Mouse (Mus musculus) hindbrain, postnatal 0 days (tissue): ENCODE data around the gene Ttll10. TPM values are rescaled to one million over a fixed set of nuclear protein-coding genes. Genes with fewer than 3 reads are reported as not detected.
A peak's percentile ranks its signal among the peaks of the same experiment; 100 is the strongest.

Experiments
- ATAC-seq: fragments of 200-750 bp; cut with Nextera tagmentation; 2 replicates; pipeline ENCODE4 v1.8.0; 2017; ENCODE audit warnings: mild to moderate bottlenecking, moderate TSS enrichment, moderate library complexity
- DNase-seq: peaks from one replicate; pipeline ENCODE4 v3.0.0-alpha.2; 2015; ENCODE audit warnings: low spot score
- H3K27ac ChIP-seq: fragments of 300-500 bp; sonication (generic); 2 replicates; pipeline ENCODE4 v1.5.1; 2014; ENCODE audit warnings: mild to moderate bottlenecking
- H3K27me3 ChIP-seq: fragments of 300-500 bp; sonication (generic); 2 replicates; pipeline ENCODE4 v1.6.1; 2014; ENCODE audit warnings: low read length, mixed read lengths; ENCODE audit not compliant: insufficient read depth
- H3K36me3 ChIP-seq: fragments of 300-500 bp; sonication (generic); 2 replicates; pipeline ENCODE4 v1.6.1; 2014; ENCODE audit warnings: low read length, mixed read lengths; ENCODE audit not compliant: insufficient read depth
- H3K4me1 ChIP-seq: fragments of 300-500 bp; sonication (generic); 2 replicates; pipeline ENCODE4 v1.6.1; 2014; ENCODE audit warnings: antibody characterized with exemption, low read length, mixed read lengths; ENCODE audit not compliant: insufficient read depth
- H3K4me2 ChIP-seq: fragments of 300-500 bp; sonication (generic); 2 replicates; pipeline ENCODE4 v1.6.1; 2014; ENCODE audit warnings: low read depth, mild to moderate bottlenecking, low read length, moderate library complexity, mixed read lengths
- H3K4me3 ChIP-seq: fragments of 300-500 bp; sonication (generic); 2 replicates; pipeline ENCODE4 v1.5.1; 2014; ENCODE audit warnings: low read length
- H3K9ac ChIP-seq: fragments of 300-500 bp; sonication (generic); replicated peaks from 2 replicates; pipeline ENCODE4 v1.6.1; 2014; ENCODE audit warnings: mild to moderate bottlenecking, low read length, moderate library complexity, mixed read lengths
- H3K9me3 ChIP-seq: fragments of 300-500 bp; sonication (generic); 2 replicates; pipeline ENCODE4 v1.6.1; 2016; ENCODE audit warnings: low read length, mixed read lengths
- CTCF ChIP-seq: IDR thresholded peaks from 2 replicates; pipeline ENCODE4 v1.5.1; 2016; ENCODE audit warnings: antibody characterized with exemption, control low read depth, low read depth
- WGBS: fragments of 180-500 bp; shearing (Covaris S2); extraction: QIAGEN DNeasy Blood & Tissue Kit; methylation state at CpG from one replicate; pipeline ENCODE4 v1.1.7; 2014; 5-methylcytosine and 5-hydroxymethylcytosine counted together
- microRNA counts: library from miRNA; unstranded; fragments of <30 nt; microRNA quantifications from one replicate; lab custom pipeline; 2015
- microRNA-seq, 2 experiments: library from miRNA; unstranded; fragments of <30 nt; microRNA quantifications; one replicate each; pipeline ENCODE4; 2016
- polyA plus RNA-seq: library from polyadenylated mRNA; unstranded; fragments of >200 nt; fragmentation: Nextera tagmentation; extraction: Ambion mirVana; gene quantifications from 2 replicates; pipeline ENCODE4 v1.2.1, GENCODE M21; 2015
- total RNA-seq: library from RNA; depleted of rRNA; stranded (reverse); fragments of >200 nt; gene quantifications from 2 replicates; pipeline ENCODE4 v1.2.3, GENCODE M21; 2014; rRNA removed

Gene Ttll10
- total and polyA plus RNA-seq, 2 experiments from 2014 or later: 0.08 to 0.26 TPM

- ATAC-seq (peak; percentile 91), DNase-seq (peak; percentile 94)
- Histone ChIP-seq H3K36me3 (peaks cover 12% of the 10 kb centered on the region), H3K4me2 (peak within 1 kb of the TSS; percentile 88), H3K4me1 (peaks cover 9% of the 10 kb centered on the region), H3K27ac (peak within 1 kb of the TSS; percentile 98), H3K9me3 (no peaks in the 10 kb centered on the region), H3K4me3 (peak within 1 kb of the TSS; percentile 82), H3K27me3 (no peaks in the 10 kb centered on the region), H3K9ac (peak within 1 kb of the TSS; percentile 68)
- 1% methylated on average over 99 of the region's 99 CpGs for WGBS
- peak; percentile 37; the same call in 1 of the 2 replicates for TF ChIP-seq CTCF
Measured at GRCm38 (mm10) chr4:155992241-155992905, 66.8 kb downstream of the Ttll10 start, which contains the start of the genes B3galt6 and Sdf4. TSS of gene B3galt6 (minus strand) at chr4:155992649. TSS of gene Sdf4 (plus strand) at chr4:155992872.

- ATAC-seq (no peak), DNase-seq (no peak)
- TF ChIP-seq CTCF: 0 out of 2 replicates have a peak, but pooled peaks have one; percentile 9
- no peaks in the 10 kb centered on the region for H3K9me3 ChIP-seq
- peaks cover 9% of the 10 kb centered on the region for H3K4me1 ChIP-seq
- peak overlapping the region; percentile 82 for H3K4me3 ChIP-seq
- H3K4me2 ChIP-seq: peak overlapping the region; percentile 88
- 22% methylated on average over 37 of the region's 37 CpGs for WGBS
- peak overlapping the region; percentile 68 for H3K9ac ChIP-seq
- peak overlapping the region; percentile 98 for H3K27ac ChIP-seq
- H3K27me3 ChIP-seq: no peaks in the 10 kb centered on the region
- H3K36me3 ChIP-seq: peaks cover 10% of the 10 kb centered on the region
Measured at GRCm38 (mm10) chr4:155991908-155992230, 67.3 kb downstream of the Ttll10 start.

- Histone ChIP-seq H3K27ac (peak overlapping the region; percentile 98), H3K9me3 (no peaks in the 10 kb centered on the region), H3K4me1 (peaks cover 9% of the 10 kb centered on the region), H3K4me2 (peak overlapping the region; percentile 88), H3K27me3 (no peaks in the 10 kb centered on the region), H3K9ac (peak overlapping the region; percentile 68), H3K4me3 (peak overlapping the region; percentile 82), H3K36me3 (peaks cover 5% of the 10 kb centered on the region)
- TF ChIP-seq CTCF: no peak; the same call in 1 of the 2 replicates
- WGBS: 86% methylated on average over 22 of the region's 22 CpGs
- DNase-seq: peak; percentile 8
- ATAC-seq: no peak
Measured at GRCm38 (mm10) chr4:155991211-155991907, 67.9 kb downstream of the Ttll10 start.

MicroRNAs within 50 kb of the gene (microRNA counts, 519-probe panel; counts per million panel counts)
- microRNA mmu-miR-200a (lab: Ali Mortazavi, UCI): not detected
- 1,861 counts per million, percentile 25 among the panel's probes with 10 or more counts for microRNA mmu-miR-200b (lab: Ali Mortazavi, UCI)
- microRNA mmu-miR-429 (lab: Ali Mortazavi, UCI): not detected

Small RNA genes lying within 50 kb of the gene (microRNA-seq; reads per million reads assigned to microRNA genes)
- 6.1 to 7.9 reads per million in 2 experiments for gene Mir200a
- 31.8 to 39.8 reads per million in 2 experiments for gene Mir200b
- gene Mir429: 99.8 to 100 reads per million in 2 experiments

Other genes with a start within 250 kb of the Ttll10 start
- gene Ccnl2, start 246.9 kb downstream of the Ttll10 start, total RNA-seq: 57.6 and 80.2 TPM in 2 replicates
- 82.6 and 90.6 TPM in 2 replicates for gene Ccnl2, start 246.9 kb downstream of the Ttll10 start, polyA plus RNA-seq
- 110 and 143 TPM in 2 replicates for gene Aurkaip1, start 228.1 kb downstream of the Ttll10 start, total RNA-seq
- 162 and 175 TPM in 2 replicates for gene Aurkaip1, start 228.1 kb downstream of the Ttll10 start, polyA plus RNA-seq
- gene Mxra8, start 219.7 kb downstream of the Ttll10 start, total RNA-seq: 45.8 and 58.9 TPM in 2 replicates
- gene Mxra8, start 219.7 kb downstream of the Ttll10 start, polyA plus RNA-seq: 39.4 and 41.6 TPM in 2 replicates
- 141 and 166 TPM in 2 replicates for gene Dvl1, start 212.0 kb downstream of the Ttll10 start, total RNA-seq
- 16.0 and 16.4 TPM in 2 replicates for gene Dvl1, start 212.0 kb downstream of the Ttll10 start, polyA plus RNA-seq
- gene Tas1r3, start 196.1 kb downstream of the Ttll10 start, total RNA-seq: 0.04 and 1.5 TPM in 2 replicates
- 0.13 and 0.23 TPM in 2 replicates for gene Tas1r3, start 196.1 kb downstream of the Ttll10 start, polyA plus RNA-seq
- gene Cptp, start 190.0 kb downstream of the Ttll10 start, total RNA-seq: 31.3 and 41.8 TPM in 2 replicates
- 26.8 and 27.9 TPM in 2 replicates for gene Cptp, start 190.0 kb downstream of the Ttll10 start, polyA plus RNA-seq
- gene Ints11, start 189.9 kb downstream of the Ttll10 start, total RNA-seq: 51.3 and 52.1 TPM in 2 replicates
- 49.9 and 52.4 TPM in 2 replicates for gene Ints11, start 189.9 kb downstream of the Ttll10 start, polyA plus RNA-seq
- 73.6 and 109 TPM in 2 replicates for gene Pusl1, start 167.6 kb downstream of the Ttll10 start, total RNA-seq
- gene Pusl1, start 167.6 kb downstream of the Ttll10 start, polyA plus RNA-seq: 58.8 and 59.6 TPM in 2 replicates
- gene Acap3, start 167.6 kb downstream of the Ttll10 start, total RNA-seq: 69.5 and 93.5 TPM in 2 replicates
- 52.2 and 56.4 TPM in 2 replicates for gene Acap3, start 167.6 kb downstream of the Ttll10 start, polyA plus RNA-seq
- gene Ube2j2, start 115.6 kb downstream of the Ttll10 start, total RNA-seq: 47.5 and 50.8 TPM in 2 replicates
- 119 and 126 TPM in 2 replicates for gene Ube2j2, start 115.6 kb downstream of the Ttll10 start, polyA plus RNA-seq
- gene C1qtnf12, start 97.1 kb downstream of the Ttll10 start, total RNA-seq: 26.6 and 35.2 TPM in 2 replicates
- gene C1qtnf12, start 97.1 kb downstream of the Ttll10 start, polyA plus RNA-seq: 21.8 and 22.8 TPM in 2 replicates
- gene B3galt6, start 66.8 kb downstream of the Ttll10 start, total RNA-seq: 48.8 and 56.8 TPM in 2 replicates
- gene B3galt6, start 66.8 kb downstream of the Ttll10 start, polyA plus RNA-seq: 26.1 and 26.2 TPM in 2 replicates
- 100 and 121 TPM in 2 replicates for gene Sdf4, start 66.5 kb downstream of the Ttll10 start, total RNA-seq
- gene Sdf4, start 66.5 kb downstream of the Ttll10 start, polyA plus RNA-seq: 122 and 127 TPM in 2 replicates
- 2.6 TPM in 1 of 2 replicates, not detected in the other for gene Tnfrsf4, start 45.6 kb downstream of the Ttll10 start, total RNA-seq
- gene Tnfrsf4, start 45.6 kb downstream of the Ttll10 start, polyA plus RNA-seq: 0.47 and 0.49 TPM in 2 replicates
- 0.16 TPM in 1 of 2 replicates, not detected in the other for gene Tnfrsf18, start 33.2 kb downstream of the Ttll10 start, total RNA-seq
- gene Tnfrsf18, start 33.2 kb downstream of the Ttll10 start, polyA plus RNA-seq: 1.4 and 1.6 TPM in 2 replicates
- 24.0 and 32.8 TPM in 2 replicates for gene 9430015G10Rik, start 50.6 kb upstream of the Ttll10 start, total RNA-seq
- gene 9430015G10Rik, start 50.6 kb upstream of the Ttll10 start, polyA plus RNA-seq: 21.0 and 22.3 TPM in 2 replicates
- 0.50 and 0.73 TPM in 2 replicates for gene Rnf223, start 71.1 kb upstream of the Ttll10 start, total RNA-seq
- 0.25 and 0.31 TPM in 2 replicates for gene Rnf223, start 71.1 kb upstream of the Ttll10 start, polyA plus RNA-seq
- gene Agrn, start 138.1 kb upstream of the Ttll10 start, total RNA-seq: 273 and 295 TPM in 2 replicates
- gene Agrn, start 138.1 kb upstream of the Ttll10 start, polyA plus RNA-seq: 58.6 and 63.0 TPM in 2 replicates
- 1.6 and 3.2 TPM in 2 replicates for gene Isg15, start 141.4 kb upstream of the Ttll10 start, total RNA-seq
- gene Isg15, start 141.4 kb upstream of the Ttll10 start, polyA plus RNA-seq: 4.5 and 5.2 TPM in 2 replicates
- 4.6 and 5.0 TPM in 2 replicates for gene AW011738, start 143.9 kb upstream of the Ttll10 start, total RNA-seq
- 3.7 and 4.0 TPM in 2 replicates for gene AW011738, start 143.9 kb upstream of the Ttll10 start, polyA plus RNA-seq
- gene Perm1, start 156.5 kb upstream of the Ttll10 start, total RNA-seq: 1.6 and 1.7 TPM in 2 replicates
- gene Perm1, start 156.5 kb upstream of the Ttll10 start, polyA plus RNA-seq: 1.2 and 1.3 TPM in 2 replicates
- gene Plekhn1, start 175.4 kb upstream of the Ttll10 start, total RNA-seq: 52.9 and 55.3 TPM in 2 replicates
- gene Plekhn1, start 175.4 kb upstream of the Ttll10 start, polyA plus RNA-seq: 19.6 and 19.7 TPM in 2 replicates
- 79.8 and 80.8 TPM in 2 replicates for gene Noc2l, start 176.6 kb upstream of the Ttll10 start, total RNA-seq
- 40.9 and 43.8 TPM in 2 replicates for gene Noc2l, start 176.6 kb upstream of the Ttll10 start, polyA plus RNA-seq
- 3.1 and 5.2 TPM in 2 replicates for gene Samd11, start 196.2 kb upstream of the Ttll10 start, total RNA-seq
- gene Samd11, start 196.2 kb upstream of the Ttll10 start, polyA plus RNA-seq: 1.8 and 2.9 TPM in 2 replicates